Mouse (Mus musculus) spleen, adult 2 months (tissue): ENCODE measurements around the gene Irs2.

ENCODE experiments used
- CTCF ChIP-seq: fragments of 200-500 bp; IDR thresholded peaks from 2 replicates; pipeline ENCODE4 v1.5.1; 2011; ENCODE audit warnings: mild to moderate bottlenecking, inconsistent platforms; ENCODE audit not compliant: insufficient read depth, insufficient read length, insufficient replicate concordance; ENCODE audit errors: extremely low read depth
- POLR2A ChIP-seq: fragments of 200-500 bp; IDR thresholded peaks from 2 replicates; pipeline ENCODE4 v1.6.1; 2011; ENCODE audit warnings: low read depth, low read length, inconsistent platforms

DNA sequence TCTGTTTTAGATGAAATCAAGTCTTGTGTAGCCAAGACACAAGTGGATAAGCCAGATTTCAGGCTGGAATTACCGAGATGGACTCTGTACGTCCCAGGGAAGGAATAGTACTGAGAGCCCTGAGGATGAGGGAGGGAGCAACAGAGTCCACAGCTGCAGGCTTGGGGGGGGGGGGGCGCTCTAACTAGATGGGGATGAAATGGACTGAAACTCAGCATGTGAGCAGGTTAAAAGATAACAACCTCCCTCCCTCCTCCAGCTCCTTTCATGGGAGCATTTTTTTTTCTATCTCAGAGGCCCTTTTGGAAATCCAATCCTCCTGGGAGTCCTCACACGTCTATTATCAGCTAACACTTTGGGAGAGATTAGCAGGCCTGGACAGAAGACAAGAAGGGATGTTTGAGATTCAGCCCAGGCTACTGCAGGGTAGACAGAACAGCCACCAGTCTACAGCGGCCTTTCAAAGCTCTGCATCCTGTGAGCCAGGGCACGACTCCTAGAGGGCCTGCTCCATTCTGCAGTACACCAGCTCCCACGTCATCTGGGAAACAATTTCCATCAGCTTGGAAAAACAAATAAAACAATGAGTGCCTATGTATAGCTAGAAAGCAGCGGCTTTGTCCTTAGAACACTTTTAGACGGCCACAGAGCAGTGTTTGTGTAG is 50.8 kb downstream of the Irs2 start:
- TF ChIP-seq CTCF: no peak
- TF ChIP-seq POLR2A: no peak
